Mouse (Mus musculus) right cerebral cortex, adult 18-20 months (tissue): ENCODE data around the gene Elf2.

ENCODE experiments used
- DNase-seq: peaks from one replicate; pipeline ENCODE4 v3.0.0; 2022; ENCODE audit warnings: mixed read lengths

The Elf2 gene

GRCm38 (mm10) chr3:51209503-51210314 is 130.8 kb downstream of the Elf2 start:
- DNase-seq: no peak

GRCm38 (mm10) chr3:51208633-51209032 is 131.8 kb downstream of the Elf2 start:
- DNase-seq: no peak

- DNase-seq: no peak
These were observed 133.9 kb downstream of the Elf2 start for GRCm38 (mm10) chr3:51206521-51206920.

GRCm38 (mm10) chr3:51204897-51205296 is 135.6 kb downstream of the Elf2 start:
- DNase-seq: no peak

- DNase-seq: no peak
These were observed 136.0 kb downstream of the Elf2 start for GRCm38 (mm10) chr3:51204441-51204840.

- DNase-seq: no peak
These were observed 136.6 kb downstream of the Elf2 start for GRCm38 (mm10) chr3:51203906-51204305.
